Mouse (Mus musculus): ENCODE results near the gene Gipc1. TPM values are rescaled to one million over a fixed set of nuclear protein-coding genes. Genes with fewer than 3 reads are reported as not detected.

Gene Gipc1
- polyA plus RNA-seq, 1 experiment from 2014 or later, result 80.4 TPM

GRCm38 (mm10) chr8:83689264-83689663 lies 36.8 kb downstream of the Gipc1 start:
- ATAC-seq, result no peak
- Histone ChIP-seq H3K4me2 (no peak overlapping the region), H3K36me3 (peaks cover 69% of the 10 kb centered on the region), H3K9ac (no peak overlapping the region), H3K27me3 (replicated peaks) (no peaks in the 10 kb centered on the region), H3K4me1 (peaks cover 11% of the 10 kb centered on the region), H3K27ac (no peak overlapping the region), H3K4me3 (no peak overlapping the region), H3K9me3 (replicated peaks) (no peaks in the 10 kb centered on the region)
- 83% methylated on average over 6 of the region's 6 CpGs for WGBS (ENCODE audit: insufficient replicate concordance)

- Histone ChIP-seq H3K27me3 (replicated peaks) (no peaks in the 10 kb centered on the region), H3K9ac (peak overlapping the region; percentile 5; the same call in 1 of the 2 replicates), H3K9me3 (replicated peaks) (no peaks in the 10 kb centered on the region), H3K27ac (peak overlapping the region; percentile 12; the same call in 1 of the 2 replicates), H3K36me3 (peaks cover 38% of the 10 kb centered on the region), H3K4me2 (peak overlapping the region; percentile 33), H3K4me1 (peaks cover 55% of the 10 kb centered on the region), H3K4me3 (no peak overlapping the region)
- ATAC-seq, result no peak
- WGBS (ENCODE audit: insufficient replicate concordance), result 30% methylated on average over 10 of the region's 10 CpGs
These were observed 41.2 kb downstream of the Gipc1 start for GRCm38 (mm10) chr8:83693609-83694236.

DNA sequence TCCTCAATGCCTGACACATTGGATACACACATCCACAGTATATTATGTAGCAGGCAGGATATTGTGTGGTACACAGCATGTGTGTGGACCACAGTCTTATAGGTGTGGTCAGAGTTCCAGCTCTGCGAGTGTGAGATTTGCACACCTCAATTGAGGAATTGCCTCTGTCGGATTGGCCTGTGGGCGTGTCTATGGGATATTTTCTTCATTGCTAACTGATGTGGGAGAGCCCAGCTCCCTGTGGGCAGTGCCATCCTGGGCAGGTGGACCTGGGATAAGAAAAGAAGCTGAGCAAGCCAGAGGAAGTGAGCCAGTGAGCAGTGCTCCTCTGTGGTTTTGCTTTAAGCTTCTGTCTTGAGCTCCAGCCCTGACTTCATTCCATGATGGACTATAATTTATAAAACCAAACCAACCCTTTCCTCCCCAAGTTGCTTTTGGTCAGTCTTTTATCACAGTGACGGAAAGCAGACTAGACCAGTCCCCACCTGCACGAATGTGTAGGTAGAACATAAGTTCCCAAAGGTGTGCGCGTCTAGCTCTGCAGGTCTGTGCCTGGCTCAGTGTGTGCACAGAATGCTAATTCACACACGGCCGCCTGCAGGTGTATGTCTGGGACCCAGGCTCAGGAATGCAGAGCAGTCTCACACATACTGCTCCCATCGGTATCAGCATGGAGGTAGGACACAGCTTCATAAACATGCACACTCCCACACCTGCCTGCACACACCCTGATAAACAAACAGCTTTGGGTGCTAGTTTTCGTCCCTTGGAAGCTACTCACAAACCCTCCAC lies 42.1 kb downstream of the Gipc1 start:
- Histone ChIP-seq H3K27ac (peak overlapping the region; percentile 12), H3K9me3 (replicated peaks) (no peaks in the 10 kb centered on the region), H3K36me3 (peaks cover 33% of the 10 kb centered on the region), H3K27me3 (replicated peaks) (no peaks in the 10 kb centered on the region), H3K4me3 (no peak overlapping the region), H3K4me2 (peak overlapping the region; percentile 33; the same call in 1 of the 2 replicates), H3K4me1 (peaks cover 61% of the 10 kb centered on the region), H3K9ac (no peak overlapping the region)
- 71% methylated on average over 11 of the region's 11 CpGs for WGBS (ENCODE audit: insufficient replicate concordance)
- ATAC-seq, result no peak

- H3K27me3 ChIP-seq (replicated peaks), result no peaks in the 10 kb centered on the region
- WGBS (ENCODE audit: insufficient replicate concordance), result 58% methylated on average over 16 of the region's 17 CpGs
- H3K4me3 ChIP-seq, result no peak overlapping the region
- H3K4me1 ChIP-seq, result peaks cover 71% of the 10 kb centered on the region
- ATAC-seq, result no peak
- peak overlapping the region; percentile 10; the same call in 1 of the 2 replicates for H3K4me2 ChIP-seq
- H3K9me3 ChIP-seq (replicated peaks), result no peaks in the 10 kb centered on the region
- no peak overlapping the region for H3K9ac ChIP-seq
- H3K36me3 ChIP-seq, result peaks cover 24% of the 10 kb centered on the region
- H3K27ac ChIP-seq, result 0 out of 2 replicates have a peak overlapping the region, but pooled peaks have one; percentile 32
These were observed 43.1 kb downstream of the Gipc1 start for GRCm38 (mm10) chr8:83695351-83696106.

GRCm38 (mm10) chr8:83697374-83698220 lies 45.1 kb downstream of the Gipc1 start:
- H3K27ac ChIP-seq, result peak overlapping the region; percentile 58
- H3K4me2 ChIP-seq, result peak overlapping the region; percentile 99
- peak overlapping the region; percentile 89 for H3K4me3 ChIP-seq
- H3K27me3 ChIP-seq (replicated peaks), result no peaks in the 10 kb centered on the region
- H3K4me1 ChIP-seq, result peaks cover 76% of the 10 kb centered on the region
- 38% methylated on average over 19 of the region's 19 CpGs for WGBS (ENCODE audit: insufficient replicate concordance)
- 0 out of 2 replicates have a peak, but pooled peaks cover 6% of the 10 kb centered on the region for H3K9me3 ChIP-seq (replicated peaks)
- ATAC-seq, result no peak
- H3K36me3 ChIP-seq, result peaks cover 3% of the 10 kb centered on the region
- H3K9ac ChIP-seq, result peak overlapping the region; percentile 93

DNA sequence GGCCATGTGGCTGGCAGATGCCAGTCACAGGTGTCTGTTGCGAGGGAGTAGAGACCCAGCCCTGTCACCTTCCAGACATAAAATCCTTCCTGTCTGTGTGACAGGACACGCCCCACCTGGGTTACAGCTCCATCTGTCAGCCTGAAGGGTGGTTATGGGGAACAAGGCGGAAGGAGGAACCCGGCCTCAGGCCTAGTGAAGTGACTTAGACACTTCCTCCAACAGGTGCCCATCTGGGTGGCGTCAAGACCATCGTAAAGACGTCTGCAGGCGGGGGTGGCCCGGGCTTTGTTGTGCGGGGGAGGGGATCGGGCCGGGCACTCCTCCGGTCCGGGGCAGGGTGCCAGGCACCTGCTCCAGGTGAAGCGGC lies 45.8 kb downstream of the Gipc1 start:
- Histone ChIP-seq H3K27me3 (replicated peaks) (no peaks in the 10 kb centered on the region), H3K27ac (peak overlapping the region; percentile 83), H3K4me1 (peaks cover 74% of the 10 kb centered on the region), H3K9me3 (replicated peaks) (0 out of 2 replicates have a peak, but pooled peaks cover 6% of the 10 kb centered on the region), H3K4me3 (peak overlapping the region; percentile 89), H3K9ac (peak overlapping the region; percentile 93), H3K36me3 (no peaks in the 10 kb centered on the region), H3K4me2 (peak overlapping the region; percentile 99)
- 1% methylated on average over 15 of the region's 15 CpGs for WGBS (ENCODE audit: insufficient replicate concordance)
- peak; percentile 18 for ATAC-seq

DNA sequence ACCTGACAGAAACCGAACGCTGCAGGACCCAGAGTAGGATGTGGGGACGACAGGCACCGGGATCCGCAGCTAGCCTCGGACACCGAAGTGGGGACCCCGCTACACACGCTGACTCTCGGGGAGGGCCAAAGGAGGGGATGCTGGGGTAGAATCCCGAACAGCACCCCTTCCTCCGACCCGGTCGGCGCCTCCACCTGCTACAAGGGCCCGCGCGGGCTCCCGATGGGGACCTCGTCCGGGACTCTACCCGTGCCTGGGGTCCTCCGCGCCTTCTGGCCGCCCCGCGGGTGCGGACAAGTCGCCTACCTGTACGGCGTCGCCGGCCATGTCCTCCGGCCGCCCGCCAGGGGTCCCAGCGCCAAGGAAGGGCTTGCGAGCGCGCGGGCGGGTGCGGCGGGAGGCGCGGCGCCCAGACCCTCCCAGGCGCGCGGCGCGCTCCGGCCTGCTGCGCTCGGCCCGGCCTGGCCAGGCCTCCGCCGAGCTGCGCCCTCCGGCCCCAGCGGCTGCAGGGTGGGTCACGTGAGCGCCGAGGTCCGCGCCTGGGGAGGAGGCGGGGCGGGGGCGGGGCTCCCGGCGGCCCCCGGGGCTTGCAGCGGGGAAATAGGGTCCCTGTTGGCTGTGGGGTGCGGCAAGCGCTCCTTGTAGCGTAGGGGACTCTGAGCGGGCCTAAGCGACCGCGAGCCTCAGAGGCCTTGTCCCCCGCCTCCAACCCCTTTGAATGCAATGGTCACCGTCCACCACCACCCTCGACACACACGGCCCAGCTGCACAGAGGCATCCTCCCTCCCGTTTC lies 46.4 kb downstream of the Gipc1 start, which contains the start of gene Pkn1:
Gene Pkn1, minus strand, starts transcription at position 519 of the 793 bp plus-strand sequence.
- Histone ChIP-seq H3K4me2 (peak within 1 kb of the TSS; percentile 99), H3K36me3 (no peaks in the 10 kb centered on the region), H3K27me3 (replicated peaks) (no peaks in the 10 kb centered on the region), H3K27ac (peak within 1 kb of the TSS; percentile 83), H3K9me3 (replicated peaks) (0 out of 2 replicates have a peak, but pooled peaks cover 6% of the 10 kb centered on the region), H3K4me1 (peaks cover 68% of the 10 kb centered on the region), H3K9ac (peak within 1 kb of the TSS; percentile 93), H3K4me3 (peak within 1 kb of the TSS; percentile 89)
- WGBS (ENCODE audit: insufficient replicate concordance), result under 1% methylated on average over 66 of the region's 85 CpGs
- ATAC-seq, result peak; percentile 90

DNA sequence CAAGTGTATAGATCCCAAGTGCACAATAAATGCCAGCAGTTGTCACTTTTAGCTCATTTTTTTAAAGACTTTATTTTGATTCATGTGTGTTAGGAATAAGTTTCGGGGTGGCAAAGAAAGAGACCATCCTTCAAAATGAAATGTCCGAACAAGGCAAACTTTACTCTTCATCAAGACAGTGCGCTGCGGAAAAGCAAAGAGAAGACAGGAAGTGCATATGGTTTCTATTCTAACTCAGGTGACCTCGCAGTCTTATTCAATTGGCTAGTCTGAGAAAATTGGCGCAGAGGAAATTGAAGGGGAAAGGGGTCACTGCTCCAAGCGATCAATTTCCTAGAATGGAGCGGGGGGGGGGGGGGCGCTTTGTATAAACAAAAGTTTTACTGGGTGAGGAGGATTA lies 47.1 kb downstream of the Gipc1 start:
- peak overlapping the region; percentile 93 for H3K9ac ChIP-seq
- H3K9me3 ChIP-seq (replicated peaks), result 0 out of 2 replicates have a peak, but pooled peaks cover 6% of the 10 kb centered on the region
- peaks cover 3% of the 10 kb centered on the region; the same call in 1 of the 2 replicates for H3K27me3 ChIP-seq (replicated peaks)
- H3K36me3 ChIP-seq, result no peaks in the 10 kb centered on the region
- peaks cover 61% of the 10 kb centered on the region for H3K4me1 ChIP-seq
- peak overlapping the region; percentile 99 for H3K4me2 ChIP-seq
- 24% methylated on average over 9 of the region's 9 CpGs for WGBS (ENCODE audit: insufficient replicate concordance)
- ATAC-seq, result no peak
- peak overlapping the region; percentile 89 for H3K4me3 ChIP-seq
- H3K27ac ChIP-seq, result peak overlapping the region; percentile 83

DNA sequence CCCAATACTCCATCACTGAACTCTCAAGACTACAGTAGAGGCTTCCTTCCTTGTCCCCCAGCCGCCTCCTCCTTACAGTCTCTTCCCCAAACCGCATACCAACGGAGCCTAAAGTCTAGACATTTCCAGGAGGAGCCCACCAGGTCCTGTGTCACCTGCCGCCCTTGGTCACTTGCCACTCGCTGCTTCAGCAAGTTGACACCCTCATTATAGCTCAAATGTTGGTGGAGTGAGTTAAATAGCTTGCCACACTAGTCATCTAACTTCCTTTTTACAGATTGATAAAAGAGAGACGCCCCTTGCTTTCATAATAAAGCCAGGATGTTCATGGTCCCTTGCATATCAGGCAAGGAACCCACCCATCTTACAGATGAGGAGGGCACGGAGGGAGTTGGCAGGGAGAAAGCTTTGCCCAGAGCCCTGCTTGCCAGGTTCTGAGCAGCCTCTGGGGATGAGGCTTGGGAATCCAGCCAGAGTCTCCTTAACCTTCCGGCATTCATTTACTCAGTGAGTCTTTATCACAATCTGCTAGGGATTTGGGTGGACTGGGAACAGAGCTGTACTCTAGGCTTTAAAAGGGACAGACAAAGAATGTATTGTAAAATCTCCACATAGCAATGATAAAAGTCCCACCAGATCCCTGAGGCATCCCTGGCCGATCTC lies 48.1 kb downstream of the Gipc1 start:
- 65% methylated on average over 9 of the region's 9 CpGs for WGBS (ENCODE audit: insufficient replicate concordance)
- no peak overlapping the region for H3K4me3 ChIP-seq
- H3K4me2 ChIP-seq, result no peak overlapping the region
- ATAC-seq, result no peak
- no peaks in the 10 kb centered on the region for H3K36me3 ChIP-seq
- peak overlapping the region; percentile 10; the same call in 1 of the 2 replicates for H3K27ac ChIP-seq
- H3K27me3 ChIP-seq (replicated peaks), result peaks cover 6% of the 10 kb centered on the region; the same call in 1 of the 2 replicates
- H3K9me3 ChIP-seq (replicated peaks), result 0 out of 2 replicates have a peak, but pooled peaks cover 6% of the 10 kb centered on the region
- H3K4me1 ChIP-seq, result peaks cover 51% of the 10 kb centered on the region
- 0 out of 2 replicates have a peak overlapping the region, but pooled peaks have one; percentile 12 for H3K9ac ChIP-seq

DNA sequence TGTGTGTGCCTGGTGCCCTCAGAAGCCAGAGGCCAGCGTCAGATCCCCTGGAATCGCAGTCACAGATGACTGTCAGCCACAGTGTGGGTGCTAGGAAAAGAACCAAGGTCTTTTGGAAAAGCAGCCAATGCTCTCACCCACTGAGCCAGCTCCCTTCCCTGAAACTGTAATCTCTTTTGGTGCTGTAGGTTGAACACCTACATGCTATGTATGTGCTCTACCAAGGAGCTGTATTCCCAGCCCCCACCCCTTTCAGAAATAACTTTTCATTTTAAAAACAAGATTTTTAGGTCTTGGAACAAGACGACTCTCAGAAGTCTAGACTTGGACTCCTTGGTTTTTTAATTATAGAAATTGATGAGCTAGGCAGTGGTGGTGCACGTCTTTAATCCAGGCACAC lies 50.9 kb downstream of the Gipc1 start:
- WGBS (ENCODE audit: insufficient replicate concordance), result 61% methylated on average over 4 of the region's 4 CpGs
- no peak overlapping the region for H3K4me3 ChIP-seq
- peaks cover 23% of the 10 kb centered on the region for H3K4me1 ChIP-seq
- no peak overlapping the region for H3K4me2 ChIP-seq
- peaks cover 6% of the 10 kb centered on the region; the same call in 1 of the 2 replicates for H3K27me3 ChIP-seq (replicated peaks)
- 0 out of 2 replicates have a peak, but pooled peaks cover 6% of the 10 kb centered on the region for H3K9me3 ChIP-seq (replicated peaks)
- H3K36me3 ChIP-seq, result no peaks in the 10 kb centered on the region
- ATAC-seq, result no peak
- no peak overlapping the region for H3K9ac ChIP-seq
- H3K27ac ChIP-seq, result no peak overlapping the region
